Mouse (Mus musculus): ENCODE measurements around the gene Rsph10b. TPM values are rescaled to one million over a fixed set of nuclear protein-coding genes. Genes with fewer than 3 reads are reported as not detected.

The Rsph10b gene
- polyA plus RNA-seq, 1 experiment, result 0.31 TPM

DNA sequence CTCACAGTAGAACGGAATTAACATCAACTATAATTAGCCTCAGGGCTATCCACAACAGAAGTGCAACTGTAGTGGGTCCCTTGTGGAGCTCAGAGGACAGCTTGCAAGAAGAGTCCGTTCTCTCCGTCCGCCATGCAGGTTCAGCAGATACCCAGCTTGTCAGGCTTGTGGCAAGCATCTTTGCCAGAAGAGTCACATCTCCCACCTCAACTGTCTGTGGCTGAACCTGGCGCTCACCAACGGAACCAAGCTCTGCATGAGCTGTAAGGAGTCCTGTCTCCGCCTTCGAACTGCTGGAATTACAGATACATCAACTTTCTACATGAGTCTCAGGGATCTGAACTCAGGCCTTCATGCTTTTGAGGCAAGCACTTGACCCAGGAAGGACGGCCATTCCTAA lies 3.3 kb downstream of the Rsph10b start:
- Histone ChIP-seq H3K4me3 (ENCODE audit: insufficient read depth, low read depth, low read length) (no peak overlapping the region), H3K36me3 (ENCODE audit: control insufficient read depth, insufficient read depth, low read length) (no peaks in the 10 kb centered on the region), H3K4me1 (ENCODE audit: control insufficient read depth, insufficient read depth, low read length) (no peaks in the 10 kb centered on the region), H3K27ac (ENCODE audit: insufficient read depth, low read depth, low read length) (no peak overlapping the region), H3K27me3 (replicated peaks; ENCODE audit: control insufficient read depth, insufficient read depth, low read length) (no peaks in the 10 kb centered on the region)
- TF ChIP-seq CTCF (conservative IDR thresholded peaks at IDR 0.05; ENCODE audit: insufficient read depth, insufficient read length, low read depth, low read length) (no peak), POLR2A (IDR thresholded peaks at IDR 0.05; ENCODE audit: low read depth, low read length) (no peak)
- DNase-seq, result no peak
- 86% methylated on average over 9 of the region's 9 CpGs for WGBS

DNA sequence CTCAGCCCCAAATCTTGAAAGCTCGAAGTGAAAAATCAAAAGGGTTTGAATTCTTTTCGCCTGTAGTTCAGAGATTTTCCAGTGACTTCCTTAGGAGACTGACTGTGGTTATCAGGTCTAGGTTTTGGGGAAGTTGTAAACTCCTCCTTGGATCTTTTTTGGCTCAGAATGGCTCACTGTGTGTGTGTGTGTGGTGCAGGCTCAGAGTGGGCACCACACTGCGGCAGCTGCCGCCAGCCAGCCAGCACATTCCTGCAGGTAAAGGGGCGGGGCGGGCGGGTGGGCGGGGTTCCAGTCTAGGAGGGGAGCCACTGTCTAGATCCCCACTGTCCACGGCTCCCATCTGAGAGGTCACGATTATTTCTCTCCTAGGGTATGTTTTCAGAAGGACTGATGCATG lies 8.8 kb downstream of the Rsph10b start:
- H3K4me1 ChIP-seq (ENCODE audit: control insufficient read depth, insufficient read depth, low read length), result no peaks in the 10 kb centered on the region
- H3K27me3 ChIP-seq (replicated peaks; ENCODE audit: control insufficient read depth, insufficient read depth, low read length), result no peaks in the 10 kb centered on the region
- no peaks in the 10 kb centered on the region for H3K36me3 ChIP-seq (ENCODE audit: control insufficient read depth, insufficient read depth, low read length)
- H3K4me3 ChIP-seq (ENCODE audit: insufficient read depth, low read depth, low read length), result no peak overlapping the region
- 18% methylated on average over 10 of the region's 10 CpGs for WGBS
- no peak for DNase-seq
- H3K27ac ChIP-seq (ENCODE audit: insufficient read depth, low read depth, low read length), result no peak overlapping the region
- TF ChIP-seq CTCF (conservative IDR thresholded peaks at IDR 0.05; ENCODE audit: insufficient read depth, insufficient read length, low read depth, low read length), result no peak
- no peak for TF ChIP-seq POLR2A (IDR thresholded peaks at IDR 0.05; ENCODE audit: low read depth, low read length)

DNA sequence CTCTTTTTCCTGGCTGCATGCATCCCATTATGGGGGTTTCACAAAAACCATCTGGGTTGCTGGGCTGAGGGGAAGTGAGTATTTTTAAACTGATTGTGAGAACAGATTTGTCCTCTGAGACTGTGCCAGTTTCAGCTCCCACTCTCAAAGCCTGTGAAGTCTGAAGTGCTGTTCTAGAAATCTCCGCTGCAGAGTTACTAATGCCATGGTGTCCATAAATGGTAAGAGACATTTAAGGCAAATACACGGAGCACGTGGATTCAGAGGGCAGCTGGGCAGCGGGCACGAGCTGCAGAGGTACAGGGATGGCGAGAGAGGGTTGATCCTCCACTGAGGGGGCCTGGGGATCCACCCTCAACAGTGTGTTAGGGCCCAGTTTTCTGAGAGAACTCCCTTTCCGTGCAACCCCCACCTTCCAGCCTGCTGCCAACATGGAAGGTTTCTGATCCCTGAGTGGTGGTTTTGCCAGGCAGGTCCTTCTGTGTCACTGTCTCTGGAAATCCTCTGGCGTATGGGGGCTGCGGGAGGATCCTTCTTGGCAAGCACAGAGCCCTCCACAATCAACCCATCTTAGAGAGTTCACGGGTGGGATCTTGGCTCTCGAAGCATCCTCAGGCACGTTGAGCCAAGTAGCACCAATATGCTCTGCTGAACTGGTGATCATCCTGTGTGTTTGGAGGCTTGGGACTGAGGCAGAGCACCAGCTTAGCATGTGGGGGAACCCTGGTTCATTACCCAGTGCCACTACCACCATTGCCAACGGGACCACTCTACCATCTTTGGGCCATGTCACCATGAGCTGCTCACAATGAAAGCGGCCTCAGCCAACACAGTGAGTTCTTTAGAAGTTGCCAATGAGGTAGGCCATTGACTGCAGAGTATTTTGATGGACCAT lies 10.6 kb downstream of the Rsph10b start:
- WGBS, result 89% methylated on average over 14 of the region's 14 CpGs
- Histone ChIP-seq H3K36me3 (ENCODE audit: control insufficient read depth, insufficient read depth, low read length) (no peaks in the 10 kb centered on the region), H3K27ac (ENCODE audit: insufficient read depth, low read depth, low read length) (no peak overlapping the region), H3K4me1 (ENCODE audit: control insufficient read depth, insufficient read depth, low read length) (no peaks in the 10 kb centered on the region), H3K27me3 (replicated peaks; ENCODE audit: control insufficient read depth, insufficient read depth, low read length) (no peaks in the 10 kb centered on the region), H3K4me3 (ENCODE audit: insufficient read depth, low read depth, low read length) (no peak overlapping the region)
- no peak for TF ChIP-seq CTCF (conservative IDR thresholded peaks at IDR 0.05; ENCODE audit: insufficient read depth, insufficient read length, low read depth, low read length)
- no peak for TF ChIP-seq POLR2A (IDR thresholded peaks at IDR 0.05; ENCODE audit: low read depth, low read length)
- no peak for DNase-seq

DNA sequence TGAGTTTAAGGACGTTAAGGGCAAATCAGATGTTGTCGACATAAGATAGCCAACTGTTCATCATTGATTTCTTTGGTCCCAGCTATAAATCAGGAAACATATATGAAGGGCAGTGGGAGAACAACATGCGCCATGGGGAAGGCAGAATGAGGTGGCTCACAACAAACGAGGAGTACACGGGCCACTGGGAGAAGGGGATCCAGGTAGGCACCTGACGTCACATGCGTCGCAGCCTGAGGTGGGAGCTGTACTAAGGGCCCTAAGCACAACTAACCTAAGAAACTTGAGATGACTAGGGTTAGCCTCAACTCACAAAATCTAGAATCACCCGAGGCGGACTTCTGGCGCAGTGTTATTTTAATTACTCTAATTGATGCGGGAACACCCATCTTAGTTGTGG lies 15.5 kb downstream of the Rsph10b start:
- Histone ChIP-seq H3K4me1 (ENCODE audit: control insufficient read depth, insufficient read depth, low read length) (no peaks in the 10 kb centered on the region), H3K27ac (ENCODE audit: insufficient read depth, low read depth, low read length) (no peak overlapping the region), H3K36me3 (ENCODE audit: control insufficient read depth, insufficient read depth, low read length) (no peaks in the 10 kb centered on the region), H3K27me3 (replicated peaks; ENCODE audit: control insufficient read depth, insufficient read depth, low read length) (no peaks in the 10 kb centered on the region), H3K4me3 (ENCODE audit: insufficient read depth, low read depth, low read length) (no peak overlapping the region)
- WGBS, result 80% methylated on average over 12 of the region's 12 CpGs
- no peak for DNase-seq
- TF ChIP-seq CTCF (conservative IDR thresholded peaks at IDR 0.05; ENCODE audit: insufficient read depth, insufficient read length, low read depth, low read length), result no peak
- no peak for TF ChIP-seq POLR2A (IDR thresholded peaks at IDR 0.05; ENCODE audit: low read depth, low read length)

DNA sequence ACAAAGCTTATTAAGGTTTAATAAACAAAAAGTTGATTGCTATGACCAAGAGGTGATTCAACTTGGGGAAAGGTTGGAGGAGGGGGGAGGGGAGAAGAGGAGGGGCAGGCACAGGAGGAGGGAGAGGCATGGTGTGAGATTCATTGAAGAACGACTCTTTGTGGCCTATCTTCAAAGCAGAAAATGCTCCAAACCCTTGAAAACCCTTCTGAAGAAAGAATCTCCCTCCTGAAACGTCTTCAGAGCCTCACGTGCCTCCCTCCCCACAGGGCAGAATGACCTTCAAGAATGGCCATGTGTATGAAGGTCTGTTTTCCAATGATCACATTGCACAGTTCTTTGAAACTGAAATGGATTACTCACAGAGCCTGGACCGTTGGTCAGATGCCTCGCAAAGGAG lies 17.2 kb downstream of the Rsph10b start:
- TF ChIP-seq POLR2A (IDR thresholded peaks at IDR 0.05; ENCODE audit: low read depth, low read length), result no peak
- no peak for TF ChIP-seq CTCF (conservative IDR thresholded peaks at IDR 0.05; ENCODE audit: insufficient read depth, insufficient read length, low read depth, low read length)
- no peaks in the 10 kb centered on the region for H3K27me3 ChIP-seq (replicated peaks; ENCODE audit: control insufficient read depth, insufficient read depth, low read length)
- no peaks in the 10 kb centered on the region for H3K36me3 ChIP-seq (ENCODE audit: control insufficient read depth, insufficient read depth, low read length)
- H3K27ac ChIP-seq (ENCODE audit: insufficient read depth, low read depth, low read length), result no peak overlapping the region
- H3K4me3 ChIP-seq (ENCODE audit: insufficient read depth, low read depth, low read length), result no peak overlapping the region
- WGBS, result 44% methylated on average over 5 of the region's 5 CpGs
- H3K4me1 ChIP-seq (ENCODE audit: control insufficient read depth, insufficient read depth, low read length), result no peaks in the 10 kb centered on the region
- no peak for DNase-seq

DNA sequence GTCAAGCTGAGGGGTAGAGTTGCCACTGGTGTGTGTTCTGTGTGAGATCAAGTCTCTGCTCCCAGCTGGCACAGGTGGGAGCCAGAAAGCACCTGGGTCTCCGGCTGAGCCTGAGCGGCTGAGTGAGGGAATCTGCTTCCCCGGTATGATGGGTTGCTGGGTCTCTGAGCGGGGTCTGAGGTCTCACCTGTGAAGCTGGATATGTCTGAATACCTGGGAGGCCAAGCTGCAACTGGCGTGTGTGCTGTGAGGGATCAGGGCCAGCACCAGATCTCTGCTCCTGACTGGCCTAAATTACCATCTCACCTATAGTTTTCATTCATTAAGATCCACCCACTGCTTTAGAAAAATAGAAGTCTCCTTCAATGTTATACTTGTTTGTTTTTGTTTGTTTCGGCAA lies 24.3 kb downstream of the Rsph10b start:
- Histone ChIP-seq H3K4me3 (ENCODE audit: insufficient read depth, low read depth, low read length) (no peak overlapping the region), H3K27ac (ENCODE audit: insufficient read depth, low read depth, low read length) (no peak overlapping the region), H3K4me1 (ENCODE audit: control insufficient read depth, insufficient read depth, low read length) (no peaks in the 10 kb centered on the region), H3K27me3 (replicated peaks; ENCODE audit: control insufficient read depth, insufficient read depth, low read length) (no peaks in the 10 kb centered on the region), H3K36me3 (ENCODE audit: control insufficient read depth, insufficient read depth, low read length) (no peaks in the 10 kb centered on the region)
- TF ChIP-seq POLR2A (IDR thresholded peaks at IDR 0.05; ENCODE audit: low read depth, low read length) (no peak), CTCF (conservative IDR thresholded peaks at IDR 0.05; ENCODE audit: insufficient read depth, insufficient read length, low read depth, low read length) (no peak)
- WGBS, result 91% methylated on average over 6 of the region's 6 CpGs
- DNase-seq, result no peak

DNA sequence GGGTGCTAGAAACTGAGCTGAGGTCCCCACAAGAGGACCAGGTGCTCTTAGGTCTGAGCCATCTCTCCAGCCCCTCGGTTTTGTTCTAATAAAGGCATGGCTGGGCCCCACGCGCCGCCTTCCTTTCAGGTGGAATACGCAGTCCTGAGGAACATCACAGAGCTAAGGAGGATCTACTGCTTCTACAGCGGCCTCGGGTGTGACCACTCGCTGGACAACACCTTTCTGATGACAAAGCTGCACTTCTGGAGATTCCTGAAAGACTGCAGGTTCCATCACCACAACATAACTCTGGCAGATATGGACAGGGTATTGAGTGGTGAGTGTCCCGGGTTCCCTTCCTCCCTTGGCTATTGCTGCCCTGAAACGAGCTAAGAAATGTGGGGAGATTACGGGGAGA lies 26.7 kb downstream of the Rsph10b start:
- 93% methylated on average over 11 of the region's 11 CpGs for WGBS
- H3K27ac ChIP-seq (ENCODE audit: insufficient read depth, low read depth, low read length), result no peak overlapping the region
- TF ChIP-seq POLR2A (IDR thresholded peaks at IDR 0.05; ENCODE audit: low read depth, low read length) (no peak), CTCF (conservative IDR thresholded peaks at IDR 0.05; ENCODE audit: insufficient read depth, insufficient read length, low read depth, low read length) (no peak)
- no peaks in the 10 kb centered on the region for H3K4me1 ChIP-seq (ENCODE audit: control insufficient read depth, insufficient read depth, low read length)
- no peak for DNase-seq
- H3K36me3 ChIP-seq (ENCODE audit: control insufficient read depth, insufficient read depth, low read length), result no peaks in the 10 kb centered on the region
- no peak overlapping the region for H3K4me3 ChIP-seq (ENCODE audit: insufficient read depth, low read depth, low read length)
- H3K27me3 ChIP-seq (replicated peaks; ENCODE audit: control insufficient read depth, insufficient read depth, low read length), result no peaks in the 10 kb centered on the region

Data from kidney, adult 2 months (tissue).